Mouse (Mus musculus) adrenal gland, postnatal 14 days (tissue): ENCODE measurements around the gene Mtif2. TPM values are rescaled to one million over a fixed set of nuclear protein-coding genes. Genes with fewer than 3 reads are reported as not detected.
"Not testable (repeated sequence)": the region's sequence is repeated elsewhere in the genome, so short reads cannot be mapped to it uniquely, and the experiment has no call there.

Experiments used
- DNase-seq: peaks from one replicate; pipeline ENCODE4 v3.0.0; 2021; ENCODE audit warnings: mixed read lengths
- long read RNA-seq, 2 experiments: library from polyadenylated mRNA; stranded (forward); transcript quantifications; one replicate each; pipeline ENCODE4 v2.0.0; 2021
- total RNA-seq: library from RNA; stranded (reverse); gene quantifications from 2 replicates; pipeline ENCODE4 v1.2.3, GENCODE M21; 2021

The Mtif2 gene
- total RNA-seq: 54.4 and 57.0 TPM in 2 replicates
- long read RNA-seq, experiment 1, transcript Mtif2-202 (14 exons, 2,741 nt): minor isoform, 11 of 39 reads
- long read RNA-seq, experiment 1, transcript Mtif2-201 (14 exons, 2,425 nt): major isoform, 12 of 39 reads
- long read RNA-seq, experiment 1, partial matches to known transcripts: 4 of 39 reads
- long read RNA-seq, experiment 1, other reads (novel, unspliced or antisense): 12 of 39 reads
- long read RNA-seq, experiment 2, transcript Mtif2-202 (14 exons, 2,741 nt): major isoform, 11 of 22 reads
- long read RNA-seq, experiment 2, partial matches to known transcripts: 3 of 22 reads
- long read RNA-seq, experiment 2, other reads (novel, unspliced or antisense): 7 of 22 reads

GRCm38 (mm10) chr11:29525988-29526794 is at the start of gene Mtif2:
Mtif2 (plus strand) TSS chr11:29526408.
- peak; percentile 90 for DNase-seq

GRCm38 (mm10) chr11:29493135-29493534 is 33.1 kb upstream of the Mtif2 start:
- no peak for DNase-seq

- no peak for DNase-seq
Measured at GRCm38 (mm10) chr11:29496962-29497361, 29.2 kb upstream of the Mtif2 start.

- DNase-seq: no peak
Measured at GRCm38 (mm10) chr11:29503948-29504893, 22.0 kb upstream of the Mtif2 start.

GRCm38 (mm10) chr11:29504899-29505625 is 21.1 kb upstream of the Mtif2 start:
- no peak for DNase-seq

- no peak for DNase-seq
Measured at GRCm38 (mm10) chr11:29509421-29509820, 16.8 kb upstream of the Mtif2 start.

GRCm38 (mm10) chr11:29512818-29513535 is 13.2 kb upstream of the Mtif2 start:
- no peak for DNase-seq

- DNase-seq: no peak
Measured at GRCm38 (mm10) chr11:29514325-29514681, 11.9 kb upstream of the Mtif2 start.

GRCm38 (mm10) chr11:29514682-29515412 is 11.4 kb upstream of the Mtif2 start, which contains the start of gene Prorsd1:
Prorsd1 (minus strand) TSS chr11:29515033.
- peak; percentile 96 for DNase-seq

GRCm38 (mm10) chr11:29538201-29538600 is 12.0 kb downstream of the Mtif2 start:
- DNase-seq: no peak

GRCm38 (mm10) chr11:29544225-29544945 is 18.2 kb downstream of the Mtif2 start:
- DNase-seq: no peak

- not testable (repeated sequence) for DNase-seq
Measured at GRCm38 (mm10) chr11:29545150-29545752, 19.0 kb downstream of the Mtif2 start.

GRCm38 (mm10) chr11:29546297-29546696 is 20.1 kb downstream of the Mtif2 start:
- not testable (repeated sequence) for DNase-seq

- no peak for DNase-seq
Measured at GRCm38 (mm10) chr11:29546762-29547161, 20.6 kb downstream of the Mtif2 start.

- no peak for DNase-seq
Measured at GRCm38 (mm10) chr11:29547249-29547751, 21.1 kb downstream of the Mtif2 start.

- DNase-seq: peak; percentile 96
Measured at GRCm38 (mm10) chr11:29547752-29548503, 21.7 kb downstream of the Mtif2 start, which contains the start of the genes Clhc1 and Rps27a. Clhc1 (plus strand) TSS chr11:29547950. Rps27a (minus strand) TSS chr11:29548109.

GRCm38 (mm10) chr11:29548504-29549424 is 22.6 kb downstream of the Mtif2 start:
- DNase-seq: no peak
